Mouse (Mus musculus): ENCODE data around the gene Arl15. TPM values are rescaled to one million over a fixed set of nuclear protein-coding genes. Genes with fewer than 3 reads are reported as not detected.

Arl15 gene
- polyA plus RNA-seq, 1 experiment from 2014 or later, result 10.8 TPM

DNA sequence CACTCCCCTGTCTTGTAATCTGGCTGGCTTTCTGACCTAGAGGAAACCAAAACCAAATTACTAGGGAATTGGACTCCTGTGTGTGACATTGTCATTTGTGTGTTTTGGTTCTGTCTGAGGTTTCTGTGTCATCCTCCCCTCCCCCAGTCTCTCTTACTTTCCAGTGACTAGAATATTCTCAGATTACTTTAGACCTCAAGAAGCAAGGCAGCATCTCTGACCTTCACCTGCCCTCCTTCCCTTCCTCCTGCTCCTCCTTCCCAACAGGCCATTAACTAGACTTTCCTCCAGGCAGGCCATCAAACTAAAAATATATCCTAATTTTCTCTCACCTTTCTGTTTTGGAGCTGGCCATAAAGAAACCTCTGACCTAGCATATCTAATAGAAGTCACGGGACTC, 50.9 kb downstream of the Arl15 start:
- Histone ChIP-seq H3K4me2 (ENCODE audit: low read length) (no peak overlapping the region), H3K9me3 (replicated peaks; ENCODE audit: low read length) (no peaks in the 10 kb centered on the region; the same call in 1 of the 2 replicates), H3K27ac (no peak overlapping the region), H3K4me3 (replicated peaks; ENCODE audit: low read depth, low read length) (no peak overlapping the region), H3K9ac (ENCODE audit: low read depth, low read length) (no peak overlapping the region), H3K36me3 (ENCODE audit: insufficient read depth, low read length) (0 out of 2 replicates have a peak, but pooled peaks cover 3% of the 10 kb centered on the region), H3K4me1 (replicated peaks; ENCODE audit: insufficient read depth, low read length) (peaks cover 21% of the 10 kb centered on the region; the same call in 1 of the 2 replicates), H3K27me3 (ENCODE audit: insufficient read depth, low read length) (no peaks in the 10 kb centered on the region)
- DNase-seq (ENCODE audit: low spot score) (peak; percentile 68), ATAC-seq (replicated peaks; ENCODE audit: low FRiP score, low read depth) (no peak)
- no peak for TF ChIP-seq CTCF (IDR thresholded peaks at IDR 0.05; ENCODE audit: low read depth)
- 57% methylated on average over 1 of the region's 1 CpGs for whole genome bisulfite sequencing

DNA sequence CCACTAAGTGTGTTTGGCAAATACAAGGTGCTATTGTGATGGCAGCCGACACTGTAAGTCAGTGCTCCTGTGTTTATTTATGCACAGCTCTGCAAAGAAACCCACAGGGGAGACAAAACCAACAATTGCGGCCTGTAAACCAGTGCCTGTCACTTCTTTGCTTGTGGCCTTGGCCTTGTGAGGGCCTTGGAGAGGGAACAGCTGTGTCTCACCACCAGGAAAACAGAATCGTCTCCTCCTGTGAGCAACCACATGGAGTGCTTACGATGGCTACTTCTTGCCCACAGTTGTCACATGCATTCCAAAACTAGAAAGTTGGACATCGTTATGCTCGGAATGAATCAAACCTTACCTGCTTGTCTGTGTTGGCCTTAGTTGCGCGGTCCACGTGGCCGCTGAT, 52.1 kb downstream of the Arl15 start:
- peak overlapping the region; percentile 22; the same call in 1 of the 2 replicates for H3K27ac ChIP-seq
- H3K27me3 ChIP-seq (ENCODE audit: insufficient read depth, low read length), result no peaks in the 10 kb centered on the region
- H3K9me3 ChIP-seq (replicated peaks; ENCODE audit: low read length), result no peaks in the 10 kb centered on the region; the same call in 1 of the 2 replicates
- no peak overlapping the region for H3K9ac ChIP-seq (ENCODE audit: low read depth, low read length)
- H3K4me2 ChIP-seq (ENCODE audit: low read length), result no peak overlapping the region
- H3K4me1 ChIP-seq (replicated peaks; ENCODE audit: insufficient read depth, low read length), result peaks cover 21% of the 10 kb centered on the region; the same call in 1 of the 2 replicates
- TF ChIP-seq CTCF (IDR thresholded peaks at IDR 0.05; ENCODE audit: low read depth), result no peak
- 62% methylated on average over 10 of the region's 10 CpGs for WGBS
- H3K4me3 ChIP-seq (replicated peaks; ENCODE audit: low read depth, low read length), result no peak overlapping the region
- DNase-seq (ENCODE audit: low spot score) (no peak), ATAC-seq (replicated peaks; ENCODE audit: low FRiP score, low read depth) (no peak)
- 0 out of 2 replicates have a peak, but pooled peaks cover 3% of the 10 kb centered on the region for H3K36me3 ChIP-seq (ENCODE audit: insufficient read depth, low read length)

DNA sequence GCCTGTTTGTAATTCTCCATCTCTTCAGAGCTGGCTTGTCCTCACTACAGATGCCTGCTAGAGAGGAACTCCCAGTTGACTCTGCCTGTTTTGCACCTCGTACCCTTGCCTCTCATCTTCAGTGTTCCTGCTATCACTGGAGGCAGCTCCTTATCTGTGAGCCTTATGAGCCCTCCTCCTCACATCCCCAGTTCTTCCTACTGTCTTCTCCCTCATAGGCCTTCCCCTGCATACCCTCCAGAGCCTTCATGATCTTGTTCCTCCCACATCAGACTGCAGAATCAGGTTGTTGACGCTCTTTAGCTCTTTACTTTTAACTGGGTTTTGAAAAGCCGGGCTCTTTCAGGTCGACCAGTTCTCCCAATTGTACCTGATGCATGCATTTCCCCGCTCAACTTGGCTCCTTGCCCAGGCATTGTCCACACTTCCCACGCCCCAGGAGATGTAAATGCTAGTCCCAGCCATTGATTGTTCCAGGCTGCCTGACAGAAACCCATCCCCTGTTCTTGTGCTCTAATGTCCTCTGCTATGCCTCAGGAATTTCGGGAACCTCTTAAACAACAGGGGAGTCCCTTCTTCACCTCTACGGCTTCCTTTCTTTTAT, 56.2 kb downstream of the Arl15 start:
- no peak for TF ChIP-seq CTCF (IDR thresholded peaks at IDR 0.05; ENCODE audit: low read depth)
- no peak overlapping the region for H3K27ac ChIP-seq
- ATAC-seq (replicated peaks; ENCODE audit: low FRiP score, low read depth), result no peak
- peak; percentile 54 for DNase-seq (ENCODE audit: low spot score)
- no peak overlapping the region for H3K4me3 ChIP-seq (replicated peaks; ENCODE audit: low read depth, low read length)
- H3K9me3 ChIP-seq (replicated peaks; ENCODE audit: low read length), result no peaks in the 10 kb centered on the region; the same call in 1 of the 2 replicates
- H3K4me2 ChIP-seq (ENCODE audit: low read length), result no peak overlapping the region
- H3K36me3 ChIP-seq (ENCODE audit: insufficient read depth, low read length), result 0 out of 2 replicates have a peak, but pooled peaks cover 3% of the 10 kb centered on the region
- no peak overlapping the region for H3K9ac ChIP-seq (ENCODE audit: low read depth, low read length)
- H3K27me3 ChIP-seq (ENCODE audit: insufficient read depth, low read length), result no peaks in the 10 kb centered on the region
- peaks cover 11% of the 10 kb centered on the region for H3K4me1 ChIP-seq (replicated peaks; ENCODE audit: insufficient read depth, low read length)
- WGBS, result 53% methylated on average over 8 of the region's 8 CpGs

DNA sequence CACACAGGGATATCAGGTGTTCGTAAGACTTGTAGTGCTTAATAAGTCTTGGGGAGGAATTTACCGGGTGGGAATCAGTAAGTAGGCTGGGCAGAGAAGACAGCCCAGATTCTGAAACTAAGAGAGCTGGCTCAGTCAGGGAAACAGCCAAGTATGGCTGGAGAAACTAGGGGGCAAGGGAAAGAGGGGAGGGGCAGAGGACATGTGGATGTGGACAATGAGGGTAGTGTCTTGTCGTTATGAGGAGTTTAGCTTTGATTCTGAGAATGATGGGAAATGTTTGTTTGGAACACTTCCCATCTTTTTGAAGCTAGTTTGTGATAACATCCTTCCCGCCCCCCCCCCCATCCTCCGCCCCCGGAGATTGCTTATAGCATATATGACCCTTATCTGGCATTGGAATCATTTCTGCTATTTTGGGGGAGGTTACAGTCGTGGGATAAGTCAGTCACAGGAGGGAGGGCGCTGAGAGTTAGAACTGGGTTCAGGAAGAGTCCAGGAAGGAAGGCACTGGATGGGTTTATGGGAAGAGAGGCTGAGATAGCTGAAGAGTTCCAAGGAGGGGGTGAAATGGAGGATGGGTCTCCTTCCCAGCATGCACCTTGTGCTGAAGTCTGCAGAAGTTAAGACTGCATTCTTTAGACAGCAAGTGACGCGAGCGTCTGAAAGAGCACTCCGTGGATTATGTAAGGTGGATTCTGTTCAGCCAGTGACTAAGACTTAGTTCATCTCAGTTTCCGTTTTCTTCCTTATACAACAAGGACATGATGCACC, 57.5 kb downstream of the Arl15 start:
- 0 out of 2 replicates have a peak, but pooled peaks cover 3% of the 10 kb centered on the region for H3K36me3 ChIP-seq (ENCODE audit: insufficient read depth, low read length)
- 66% methylated on average over 13 of the region's 13 CpGs for WGBS
- ATAC-seq (replicated peaks; ENCODE audit: low FRiP score, low read depth) (no peak), DNase-seq (ENCODE audit: low spot score) (peak; percentile 56)
- H3K4me1 ChIP-seq (replicated peaks; ENCODE audit: insufficient read depth, low read length), result peaks cover 4% of the 10 kb centered on the region
- no peaks in the 10 kb centered on the region for H3K27me3 ChIP-seq (ENCODE audit: insufficient read depth, low read length)
- H3K4me3 ChIP-seq (replicated peaks; ENCODE audit: low read depth, low read length), result no peak overlapping the region
- H3K9me3 ChIP-seq (replicated peaks; ENCODE audit: low read length), result no peaks in the 10 kb centered on the region; the same call in 1 of the 2 replicates
- no peak overlapping the region for H3K9ac ChIP-seq (ENCODE audit: low read depth, low read length)
- peak overlapping the region; percentile 19; the same call in 1 of the 2 replicates for H3K27ac ChIP-seq
- no peak for TF ChIP-seq CTCF (IDR thresholded peaks at IDR 0.05; ENCODE audit: low read depth)
- H3K4me2 ChIP-seq (ENCODE audit: low read length), result no peak overlapping the region

DNA sequence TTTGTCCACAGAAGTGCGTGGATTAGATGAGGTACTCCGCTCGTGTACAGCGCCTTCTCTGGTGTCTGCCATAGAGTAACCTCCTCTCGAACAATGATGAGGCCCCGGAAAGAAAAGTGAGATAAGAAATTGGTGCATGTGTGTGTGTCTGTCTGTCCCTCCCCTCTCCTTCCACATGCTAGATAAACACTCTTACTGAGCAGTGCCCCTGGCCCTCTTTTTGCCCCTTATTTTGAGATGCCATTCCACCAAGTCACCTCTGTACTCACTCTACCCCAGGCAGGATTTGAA, 58.0 kb downstream of the Arl15 start:
- 0 out of 2 replicates have a peak, but pooled peaks cover 3% of the 10 kb centered on the region for H3K36me3 ChIP-seq (ENCODE audit: insufficient read depth, low read length)
- ATAC-seq (replicated peaks; ENCODE audit: low FRiP score, low read depth), result no peak
- peaks cover 4% of the 10 kb centered on the region for H3K4me1 ChIP-seq (replicated peaks; ENCODE audit: insufficient read depth, low read length)
- no peaks in the 10 kb centered on the region; the same call in 1 of the 2 replicates for H3K9me3 ChIP-seq (replicated peaks; ENCODE audit: low read length)
- no peak overlapping the region for H3K9ac ChIP-seq (ENCODE audit: low read depth, low read length)
- H3K4me3 ChIP-seq (replicated peaks; ENCODE audit: low read depth, low read length), result no peak overlapping the region
- no peak for DNase-seq (ENCODE audit: low spot score)
- H3K27me3 ChIP-seq (ENCODE audit: insufficient read depth, low read length), result no peaks in the 10 kb centered on the region
- H3K4me2 ChIP-seq (ENCODE audit: low read length), result no peak overlapping the region
- WGBS, result 88% methylated on average over 6 of the region's 6 CpGs
- H3K27ac ChIP-seq, result no peak overlapping the region
- TF ChIP-seq CTCF (IDR thresholded peaks at IDR 0.05; ENCODE audit: low read depth), result no peak

DNA sequence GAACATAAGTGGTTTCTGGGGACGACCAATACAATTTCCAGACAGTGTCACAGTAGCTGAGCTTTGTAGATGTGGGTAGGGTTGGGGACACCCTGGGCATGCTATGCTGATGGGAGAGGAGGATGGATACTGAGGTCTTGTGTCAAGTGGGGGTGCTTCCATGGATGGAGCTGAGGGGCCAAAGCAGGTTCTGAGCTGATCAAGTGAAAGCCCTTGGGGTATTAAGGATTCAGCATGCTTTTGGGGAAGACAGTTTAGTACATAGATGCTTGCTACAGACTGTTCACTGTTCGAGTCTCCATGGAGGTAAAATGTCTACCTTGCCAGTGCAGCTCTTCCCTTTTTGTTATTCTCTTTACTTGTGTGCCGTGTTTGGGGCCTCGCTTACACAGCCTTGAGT, 59.8 kb downstream of the Arl15 start:
- no peak overlapping the region for H3K4me2 ChIP-seq (ENCODE audit: low read length)
- no peak for ATAC-seq (replicated peaks; ENCODE audit: low FRiP score, low read depth)
- WGBS, result 86% methylated on average over 4 of the region's 4 CpGs
- H3K4me3 ChIP-seq (replicated peaks; ENCODE audit: low read depth, low read length), result no peak overlapping the region
- H3K36me3 ChIP-seq (ENCODE audit: insufficient read depth, low read length), result 0 out of 2 replicates have a peak, but pooled peaks cover under 1% of the 10 kb centered on the region
- DNase-seq (ENCODE audit: low spot score), result no peak
- H3K9me3 ChIP-seq (replicated peaks; ENCODE audit: low read length), result no peaks in the 10 kb centered on the region; the same call in 1 of the 2 replicates
- H3K27me3 ChIP-seq (ENCODE audit: insufficient read depth, low read length), result no peaks in the 10 kb centered on the region
- H3K9ac ChIP-seq (ENCODE audit: low read depth, low read length), result no peak overlapping the region
- no peak for TF ChIP-seq CTCF (IDR thresholded peaks at IDR 0.05; ENCODE audit: low read depth)
- no peak overlapping the region for H3K27ac ChIP-seq
- peaks cover 4% of the 10 kb centered on the region for H3K4me1 ChIP-seq (replicated peaks; ENCODE audit: insufficient read depth, low read length)

Data from kidney, postnatal 0 days (tissue).